Mouse (Mus musculus): ENCODE results near the gene Mob3c. TPM values are rescaled to one million over a fixed set of nuclear protein-coding genes. Genes with fewer than 3 reads are reported as not detected.

Gene Mob3c
- polyA plus RNA-seq (2016; fragmentation: Nextera tagmentation; extraction: Ambion mirVana): 4.4 and 6.7 TPM in 2 replicates

- peaks cover 25% of the 10 kb centered on the region for H3K4me1 ChIP-seq
- under 1% methylated on average over 53 of the region's 57 CpGs for WGBS
- H3K36me3 ChIP-seq: peaks cover 5% of the 10 kb centered on the region; the same call in 1 of the 2 replicates
- H3K27me3 ChIP-seq (ENCODE audit: low read depth, poor library complexity, severe bottlenecking): peaks cover 27% of the 10 kb centered on the region
- DNase-seq (ENCODE audit: low spot score): peak; percentile 85
- H3K27ac ChIP-seq (replicated peaks): peak within 1 kb of the TSS; percentile 89
- no peaks in the 10 kb centered on the region for H3K9me3 ChIP-seq (replicated peaks)
- H3K4me3 ChIP-seq: peak within 1 kb of the TSS; percentile 86
Observed at GRCm38 (mm10) chr4:115827888-115828571, at the start of gene Mob3c. Gene Mob3c, plus strand, starts transcription at chr4:115828092.

GRCm38 (mm10) chr4:115780269-115780668 lies 47.6 kb upstream of the Mob3c start:
- Histone ChIP-seq H3K4me1 (peaks cover 9% of the 10 kb centered on the region), H3K27me3 (ENCODE audit: low read depth, poor library complexity, severe bottlenecking) (no peaks in the 10 kb centered on the region; the same call in 1 of the 2 replicates), H3K9me3 (replicated peaks) (no peaks in the 10 kb centered on the region), H3K36me3 (peaks cover 25% of the 10 kb centered on the region), H3K27ac (replicated peaks) (no peak overlapping the region), H3K4me3 (no peak overlapping the region)
- DNase-seq (ENCODE audit: low spot score): no peak
- whole genome bisulfite sequencing: 69% methylated on average over 6 of the region's 6 CpGs

DNA sequence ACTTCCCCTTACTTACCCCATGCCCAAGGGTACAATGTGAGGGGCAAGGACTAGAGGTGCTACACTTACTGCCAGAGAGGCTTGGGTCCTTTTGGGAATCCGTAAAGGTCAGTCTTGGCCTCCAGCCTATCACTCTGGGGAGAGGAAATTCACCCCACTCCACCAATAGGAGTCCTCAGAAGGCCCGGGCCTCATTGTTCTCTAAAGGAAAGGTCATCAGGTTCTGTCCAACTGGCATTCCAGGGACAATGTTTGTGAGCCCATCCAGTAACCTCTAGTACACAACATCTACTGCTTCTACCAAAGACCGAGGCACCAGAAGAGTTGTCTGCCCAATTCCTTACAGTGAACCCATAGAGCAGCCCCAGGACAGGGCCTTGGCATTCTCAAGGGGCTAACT lies 47.0 kb upstream of the Mob3c start, which contains the start of gene Tex38:
Tex38 (minus strand) TSS at position 101 of the 400 bp plus-strand sequence.
- Histone ChIP-seq H3K4me3 (no peak within 1 kb of the TSS), H3K27me3 (ENCODE audit: low read depth, poor library complexity, severe bottlenecking) (no peaks in the 10 kb centered on the region; the same call in 1 of the 2 replicates), H3K36me3 (peaks cover 21% of the 10 kb centered on the region), H3K9me3 (replicated peaks) (no peaks in the 10 kb centered on the region), H3K27ac (replicated peaks) (no peak within 1 kb of the TSS), H3K4me1 (peaks cover 16% of the 10 kb centered on the region)
- 89% methylated on average over 3 of the region's 3 CpGs for WGBS
- no peak for DNase-seq (ENCODE audit: low spot score)

DNA sequence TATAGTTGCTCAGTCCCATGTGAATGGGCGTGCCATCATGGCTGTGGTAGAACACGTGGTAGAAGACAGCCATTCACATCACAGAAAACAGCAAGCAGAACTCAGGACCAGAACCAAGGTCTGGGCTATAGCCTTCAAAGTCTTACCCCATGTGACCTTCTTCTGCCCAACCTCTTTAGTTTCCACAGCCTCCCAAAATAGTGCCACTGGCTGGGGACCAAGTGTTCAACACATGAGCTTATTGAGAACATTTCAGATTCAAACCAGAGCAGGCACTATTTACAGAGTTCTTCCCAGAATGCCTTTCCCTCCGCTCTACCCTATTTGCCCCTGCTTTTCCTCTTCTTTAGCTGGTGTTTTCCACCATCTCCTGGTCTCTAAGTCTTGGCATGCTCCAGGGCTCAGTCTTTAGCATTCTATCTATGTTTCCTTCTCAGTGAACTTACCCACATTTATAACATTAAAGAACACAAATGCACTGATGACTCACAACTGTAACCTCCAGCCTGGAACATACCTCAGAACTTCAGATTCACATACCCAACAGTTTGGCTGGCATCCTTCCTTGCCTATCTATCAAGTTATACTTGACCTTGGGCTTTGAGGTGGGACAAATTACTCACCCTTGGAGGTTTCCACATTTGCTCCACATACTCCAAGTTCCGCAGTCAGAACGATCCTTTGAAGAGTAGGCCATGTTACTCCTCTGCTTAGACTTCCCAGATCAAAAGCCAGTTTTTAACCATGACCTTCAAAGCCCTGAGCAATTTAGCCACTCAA lies 45.7 kb upstream of the Mob3c start:
- peaks cover 19% of the 10 kb centered on the region for H3K4me1 ChIP-seq

DNA sequence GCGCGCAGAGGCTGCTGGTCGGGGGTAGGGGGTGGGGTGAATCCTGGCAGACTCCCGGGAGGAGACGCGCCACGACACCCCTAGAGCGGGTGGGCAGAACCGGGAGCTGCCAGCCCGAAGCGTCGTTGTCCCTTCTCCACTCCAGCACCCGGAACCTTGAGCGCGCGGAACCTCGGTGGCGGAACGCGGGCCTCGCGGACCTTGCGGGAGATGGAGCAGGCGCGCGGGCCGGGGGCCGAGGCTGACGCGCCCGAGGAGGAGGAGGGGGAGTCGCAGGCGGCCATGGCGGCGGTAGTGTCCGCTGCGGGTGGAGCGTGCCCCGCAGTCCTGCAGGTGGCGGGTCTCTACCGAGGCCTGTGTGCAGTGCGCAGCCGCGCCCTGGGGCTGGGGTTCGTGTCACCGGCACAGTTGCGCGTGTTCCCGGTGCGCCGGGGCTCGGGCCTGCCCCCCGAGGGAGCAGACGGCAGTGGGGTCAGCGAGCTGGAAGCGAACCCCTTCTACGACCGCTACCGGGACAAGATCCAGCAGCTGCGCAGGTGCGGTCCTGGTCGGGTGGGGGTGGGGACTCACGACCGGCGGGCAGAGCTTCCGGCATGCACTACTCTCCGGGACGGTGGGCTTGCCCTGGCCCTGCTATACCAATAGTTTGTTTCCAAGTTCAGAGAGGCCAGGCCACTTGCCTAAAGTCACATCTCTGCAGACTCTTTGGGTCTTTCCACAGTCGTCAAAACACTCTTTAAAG lies 43.0 kb upstream of the Mob3c start, which contains the start of gene Atpaf1:
Atpaf1 (plus strand) TSS at position 44 of the 742 bp plus-strand sequence.
- DNase-seq (ENCODE audit: low spot score): peak; percentile 78
- under 1% methylated on average over 63 of the region's 69 CpGs for WGBS
- H3K4me3 ChIP-seq: peak within 1 kb of the TSS; percentile 83
- peaks cover 19% of the 10 kb centered on the region for H3K4me1 ChIP-seq
- peaks cover 21% of the 10 kb centered on the region for H3K36me3 ChIP-seq
- peak within 1 kb of the TSS; percentile 91 for H3K27ac ChIP-seq (replicated peaks)
- no peaks in the 10 kb centered on the region; the same call in 1 of the 2 replicates for H3K27me3 ChIP-seq (ENCODE audit: low read depth, poor library complexity, severe bottlenecking)
- no peaks in the 10 kb centered on the region for H3K9me3 ChIP-seq (replicated peaks)

More for the DNA sequence above, 45.7 kb upstream of the Mob3c start:
- Histone ChIP-seq H3K4me3 (no peak overlapping the region), H3K36me3 (peaks cover 10% of the 10 kb centered on the region), H3K27ac (replicated peaks) (no peak overlapping the region), H3K9me3 (replicated peaks) (no peaks in the 10 kb centered on the region), H3K27me3 (ENCODE audit: low read depth, poor library complexity, severe bottlenecking) (no peaks in the 10 kb centered on the region; the same call in 1 of the 2 replicates)
- no peak for DNase-seq (ENCODE audit: low spot score)
- WGBS: 86% methylated on average over 5 of the region's 5 CpGs

- Histone ChIP-seq H3K9me3 (replicated peaks) (no peaks in the 10 kb centered on the region), H3K27ac (replicated peaks) (peak overlapping the region; percentile 91), H3K4me3 (peak overlapping the region; percentile 83), H3K36me3 (peaks cover 28% of the 10 kb centered on the region), H3K27me3 (ENCODE audit: low read depth, poor library complexity, severe bottlenecking) (no peaks in the 10 kb centered on the region; the same call in 1 of the 2 replicates), H3K4me1 (peaks cover 19% of the 10 kb centered on the region)
- no peak for DNase-seq (ENCODE audit: low spot score)
- 61% methylated on average over 7 of the region's 7 CpGs for WGBS
Observed at GRCm38 (mm10) chr4:115785511-115786034, 42.3 kb upstream of the Mob3c start.

DNA sequence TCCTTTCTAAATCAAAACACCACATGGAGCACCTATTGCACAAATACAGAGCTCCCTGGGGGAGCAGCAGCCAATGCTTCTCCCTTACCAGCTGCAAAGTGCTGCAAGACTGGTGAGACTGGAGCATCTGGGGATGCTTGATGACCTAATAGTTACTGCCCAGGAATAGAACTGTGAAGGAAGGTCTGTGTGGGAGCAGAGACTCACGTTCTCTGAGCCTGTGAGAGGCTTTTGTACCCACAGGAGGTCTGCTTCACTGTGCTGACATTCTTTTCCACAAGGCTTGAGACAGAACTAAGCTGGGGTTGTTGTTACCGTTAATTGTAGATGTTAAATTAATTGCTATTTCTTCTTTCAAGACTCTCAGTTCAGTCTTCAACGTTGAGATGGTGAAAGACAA lies 37.0 kb upstream of the Mob3c start:
- WGBS: 86% methylated on average over 3 of the region's 3 CpGs
- Histone ChIP-seq H3K9me3 (replicated peaks) (no peaks in the 10 kb centered on the region), H3K4me1 (peaks cover 4% of the 10 kb centered on the region), H3K27ac (replicated peaks) (no peak overlapping the region), H3K27me3 (ENCODE audit: low read depth, poor library complexity, severe bottlenecking) (no peaks in the 10 kb centered on the region), H3K36me3 (peaks cover 65% of the 10 kb centered on the region), H3K4me3 (no peak overlapping the region)
- no peak for DNase-seq (ENCODE audit: low spot score)

DNA sequence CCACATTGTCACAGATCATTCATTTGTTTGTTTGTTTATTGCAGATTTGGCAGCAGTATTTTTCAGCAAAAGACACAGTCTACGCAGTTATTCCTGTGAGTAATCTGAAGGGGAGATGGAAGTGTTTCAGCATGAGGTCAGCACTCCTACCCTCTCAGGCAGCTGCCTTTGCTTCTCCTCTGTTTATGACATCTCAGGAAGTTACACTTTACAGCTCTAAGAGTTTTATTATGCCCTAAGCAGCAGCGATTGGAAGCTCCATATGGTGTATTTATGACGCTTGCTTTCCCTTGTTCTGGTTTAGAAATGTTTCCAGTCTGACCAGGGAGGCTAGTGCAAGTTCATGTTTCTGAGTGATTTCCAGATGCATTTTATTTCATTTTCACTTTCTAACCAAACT lies 32.5 kb upstream of the Mob3c start:
- no peaks in the 10 kb centered on the region for H3K4me1 ChIP-seq
- H3K9me3 ChIP-seq (replicated peaks): no peaks in the 10 kb centered on the region
- no peak overlapping the region for H3K4me3 ChIP-seq
- peaks cover 83% of the 10 kb centered on the region for H3K36me3 ChIP-seq
- DNase-seq (ENCODE audit: low spot score): no peak
- no peaks in the 10 kb centered on the region for H3K27me3 ChIP-seq (ENCODE audit: low read depth, poor library complexity, severe bottlenecking)
- no peak overlapping the region for H3K27ac ChIP-seq (replicated peaks)
- 92% methylated on average over 3 of the region's 3 CpGs for WGBS

- Histone ChIP-seq H3K27ac (replicated peaks) (no peak overlapping the region), H3K9me3 (replicated peaks) (no peaks in the 10 kb centered on the region), H3K27me3 (ENCODE audit: low read depth, poor library complexity, severe bottlenecking) (no peaks in the 10 kb centered on the region), H3K4me1 (no peaks in the 10 kb centered on the region), H3K36me3 (peaks cover 72% of the 10 kb centered on the region), H3K4me3 (no peak overlapping the region)
- no peak for DNase-seq (ENCODE audit: low spot score)
- WGBS: 91% methylated on average over 3 of the region's 3 CpGs
Observed at GRCm38 (mm10) chr4:115799981-115800380, 27.9 kb upstream of the Mob3c start.

GRCm38 (mm10) chr4:115812326-115812725 lies 15.6 kb upstream of the Mob3c start:
- Histone ChIP-seq H3K4me1 (no peaks in the 10 kb centered on the region), H3K36me3 (peaks cover 57% of the 10 kb centered on the region), H3K9me3 (replicated peaks) (no peaks in the 10 kb centered on the region), H3K4me3 (no peak overlapping the region), H3K27ac (replicated peaks) (no peak overlapping the region), H3K27me3 (ENCODE audit: low read depth, poor library complexity, severe bottlenecking) (no peaks in the 10 kb centered on the region)
- WGBS: 85% methylated on average over 4 of the region's 4 CpGs
- no peak for DNase-seq (ENCODE audit: low spot score)

- 93% methylated on average over 5 of the region's 5 CpGs for WGBS
Observed at GRCm38 (mm10) chr4:115815606-115816005, 12.3 kb upstream of the Mob3c start.

DNA sequence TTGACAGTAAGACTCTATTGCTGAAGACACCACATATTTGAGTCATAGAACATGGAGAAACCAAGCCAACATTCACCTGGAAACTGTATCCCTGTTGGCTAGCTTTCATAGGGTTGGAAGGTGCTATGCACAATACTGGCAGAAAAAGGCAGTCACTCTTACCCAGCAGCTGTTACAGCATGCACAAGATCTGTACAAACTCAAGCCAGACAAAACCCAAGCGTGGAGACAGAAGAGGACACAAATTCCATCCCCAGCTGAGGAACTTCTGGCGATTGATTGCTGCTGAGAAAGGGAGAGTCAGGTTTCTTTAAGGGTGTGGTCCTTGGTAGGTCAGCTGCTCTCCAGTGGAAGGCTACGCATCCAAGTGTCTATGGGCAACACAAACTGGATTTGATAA lies 7.7 kb upstream of the Mob3c start:
- Histone ChIP-seq H3K9me3 (replicated peaks) (no peaks in the 10 kb centered on the region), H3K36me3 (peaks cover 25% of the 10 kb centered on the region), H3K4me1 (0 out of 2 replicates have a peak, but pooled peaks cover 6% of the 10 kb centered on the region), H3K27me3 (ENCODE audit: low read depth, poor library complexity, severe bottlenecking) (no peaks in the 10 kb centered on the region), H3K4me3 (no peak overlapping the region), H3K27ac (replicated peaks) (no peak overlapping the region)
- no peak for DNase-seq (ENCODE audit: low spot score)
- WGBS: 80% methylated on average over 3 of the region's 3 CpGs

More at GRCm38 (mm10) chr4:115815606-115816005, 12.3 kb upstream of the Mob3c start:
- H3K4me3 ChIP-seq: no peak overlapping the region
- peaks cover 59% of the 10 kb centered on the region for H3K36me3 ChIP-seq
- no peak for DNase-seq (ENCODE audit: low spot score)
- H3K27me3 ChIP-seq (ENCODE audit: low read depth, poor library complexity, severe bottlenecking): no peaks in the 10 kb centered on the region
- no peaks in the 10 kb centered on the region for H3K9me3 ChIP-seq (replicated peaks)
- H3K4me1 ChIP-seq: 0 out of 2 replicates have a peak, but pooled peaks cover 6% of the 10 kb centered on the region
- no peak overlapping the region for H3K27ac ChIP-seq (replicated peaks)
